Mouse (Mus musculus) small intestine, adult 2 months (tissue): ENCODE results near the gene Uckl1. TPM values are rescaled to one million over a fixed set of nuclear protein-coding genes. Genes with fewer than 3 reads are reported as not detected.
A peak's percentile ranks its signal among the peaks of the same experiment; 100 is the strongest.

Source experiments
- H3K27ac ChIP-seq: fragments of 200-500 bp; 2 replicates; pipeline ENCODE4 v1.5.1; 2012; ENCODE audit warnings: low read depth, low read length, control low read depth, inconsistent platforms; ENCODE audit not compliant: insufficient read depth
- H3K27me3 ChIP-seq: fragments of 200-500 bp; 2 replicates; pipeline ENCODE4 v1.6.1; 2012; ENCODE audit warnings: mild to moderate bottlenecking, moderate library complexity, low read length, inconsistent platforms; ENCODE audit not compliant: control insufficient read depth, insufficient read depth
- H3K36me3 ChIP-seq: fragments of 200-500 bp; 2 replicates; pipeline ENCODE4 v1.6.1; 2012; ENCODE audit warnings: mild to moderate bottlenecking, low read length, control low read depth, inconsistent platforms; ENCODE audit not compliant: control insufficient read depth, insufficient read depth
- H3K4me1 ChIP-seq: fragments of 200-500 bp; 2 replicates; pipeline ENCODE4 v1.6.1; 2012; ENCODE audit warnings: low read length, inconsistent platforms, mixed read lengths; ENCODE audit not compliant: control insufficient read depth, insufficient read depth, insufficient read length
- H3K4me3 ChIP-seq: fragments of 200-500 bp; 2 replicates; pipeline ENCODE4 v1.5.1; 2012; ENCODE audit warnings: low read depth, mild to moderate bottlenecking, control low read depth, inconsistent platforms, low read length, moderate library complexity
- CTCF ChIP-seq: fragments of 200-500 bp; IDR thresholded peaks from 2 replicates; pipeline ENCODE4 v1.5.1; 2012; ENCODE audit warnings: low read depth, mild to moderate bottlenecking, control low read depth, inconsistent platforms, low read length, moderate library complexity, mixed read lengths; ENCODE audit not compliant: insufficient replicate concordance, insufficient read length; ENCODE audit errors: extremely low read depth
- POLR2A ChIP-seq: fragments of 200-500 bp; IDR thresholded peaks from 2 replicates; pipeline ENCODE4 v1.6.1; 2012; ENCODE audit warnings: low read depth, mild to moderate bottlenecking, control low read depth, inconsistent platforms, low read length, moderate library complexity
- WGBS: fragments of 180-500 bp; shearing (Covaris S2); methylation state at CpG from one replicate; pipeline ENCODE4 v1.1.7; 2018; 5-methylcytosine and 5-hydroxymethylcytosine counted together
- polyA plus RNA-seq: library from polyadenylated mRNA; depleted of rRNA; stranded (reverse); fragments of >200 nt; gene quantifications from 2 replicates; pipeline ENCODE4 v1.2.3, GENCODE M21; 2012; rRNA removed

The Uckl1 gene
- polyA plus RNA-seq, result 96.9 and 149 TPM in 2 replicates

GRCm38 (mm10) chr2:181584411-181584942 is at the start of gene Uckl1:
TSS of gene Uckl1 (minus strand) at chr2:181584892.
- Histone ChIP-seq H3K27ac (no peak within 1 kb of the TSS), H3K36me3 (peaks cover 14% of the 10 kb centered on the region; the same call in 1 of the 2 replicates), H3K27me3 (no peaks in the 10 kb centered on the region), H3K4me3 (no peak within 1 kb of the TSS), H3K4me1 (peaks cover 14% of the 10 kb centered on the region)
- TF ChIP-seq CTCF, result no peak
- TF ChIP-seq POLR2A, result no peak
- WGBS, result 93% methylated on average over 4 of the region's 4 CpGs

DNA sequence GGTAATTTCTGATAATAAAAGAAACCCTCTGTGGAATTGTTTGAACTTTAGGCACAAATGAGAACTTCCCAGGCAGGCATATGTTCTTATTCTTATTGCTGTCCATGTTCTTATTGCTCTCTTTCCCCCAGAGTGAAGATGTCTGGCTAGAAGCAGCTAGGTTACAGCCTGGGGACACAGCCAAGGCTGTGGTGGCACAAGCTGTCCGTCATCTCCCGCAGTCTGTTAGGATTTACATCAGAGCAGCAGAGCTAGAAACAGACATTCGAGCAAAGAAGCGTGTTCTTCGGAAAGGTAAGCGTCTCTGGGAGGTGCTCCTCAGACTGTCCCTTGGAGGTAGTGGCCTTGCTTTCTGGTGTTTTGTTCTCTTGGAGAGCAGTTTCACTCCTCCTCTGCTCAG is 47.9 kb upstream of the Uckl1 start:
- WGBS, result 97% methylated on average over 6 of the region's 6 CpGs
- peaks cover 66% of the 10 kb centered on the region for H3K36me3 ChIP-seq
- H3K27ac ChIP-seq, result no peak overlapping the region
- H3K4me1 ChIP-seq, result no peaks in the 10 kb centered on the region
- H3K4me3 ChIP-seq, result no peak overlapping the region
- no peaks in the 10 kb centered on the region for H3K27me3 ChIP-seq
- TF ChIP-seq POLR2A, result no peak
- no peak for TF ChIP-seq CTCF

- Histone ChIP-seq H3K27ac (no peak overlapping the region), H3K27me3 (no peaks in the 10 kb centered on the region), H3K4me1 (no peaks in the 10 kb centered on the region), H3K36me3 (peaks cover 46% of the 10 kb centered on the region), H3K4me3 (no peak overlapping the region)
- TF ChIP-seq CTCF, result no peak
Observed at GRCm38 (mm10) chr2:181628471-181628870, 43.8 kb upstream of the Uckl1 start.

DNA sequence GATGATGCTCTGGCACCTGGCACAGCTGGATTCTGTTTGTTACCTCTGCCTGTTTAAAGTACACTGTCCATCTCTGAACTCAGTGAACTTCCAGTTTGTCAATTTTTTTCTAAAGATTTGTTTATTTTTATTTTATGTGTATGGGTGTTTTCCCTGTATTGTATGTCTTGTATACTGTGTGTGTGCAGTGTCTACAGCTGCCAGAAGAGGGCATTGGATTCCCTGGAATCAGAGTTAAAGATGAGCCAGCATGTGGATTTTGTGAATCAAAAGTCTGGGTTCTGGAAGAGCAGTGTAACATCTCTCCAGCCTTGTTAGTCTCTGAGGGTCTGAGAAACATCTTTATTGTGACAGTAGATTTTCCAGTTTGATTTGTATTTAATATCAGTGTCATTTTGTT is 38.7 kb upstream of the Uckl1 start:
- TF ChIP-seq POLR2A (no peak), CTCF (no peak)
- H3K36me3 ChIP-seq, result peaks cover 43% of the 10 kb centered on the region
- no peak overlapping the region for H3K27ac ChIP-seq
- H3K4me1 ChIP-seq, result no peaks in the 10 kb centered on the region
- H3K27me3 ChIP-seq, result no peaks in the 10 kb centered on the region
- no peak overlapping the region for H3K4me3 ChIP-seq

- WGBS, result 87% methylated on average over 5 of the region's 5 CpGs
Observed at GRCm38 (mm10) chr2:181618761-181619495, 34.2 kb upstream of the Uckl1 start.

GRCm38 (mm10) chr2:181602367-181602766 is 17.7 kb upstream of the Uckl1 start:
- Histone ChIP-seq H3K4me3 (no peak overlapping the region), H3K36me3 (no peaks in the 10 kb centered on the region), H3K27me3 (no peaks in the 10 kb centered on the region), H3K4me1 (peaks cover 12% of the 10 kb centered on the region; the same call in 1 of the 2 replicates), H3K27ac (no peak overlapping the region)
- TF ChIP-seq CTCF (no peak), POLR2A (no peak)
- 66% methylated on average over 4 of the region's 4 CpGs for WGBS

More at GRCm38 (mm10) chr2:181618761-181619495, 34.2 kb upstream of the Uckl1 start:
- Histone ChIP-seq H3K4me3 (no peak overlapping the region), H3K27me3 (no peaks in the 10 kb centered on the region), H3K27ac (no peak overlapping the region), H3K36me3 (peaks cover 34% of the 10 kb centered on the region), H3K4me1 (no peaks in the 10 kb centered on the region)
- TF ChIP-seq POLR2A, result no peak
- no peak for TF ChIP-seq CTCF

- H3K4me3 ChIP-seq, result peak overlapping the region; percentile 69
- H3K36me3 ChIP-seq, result 0 out of 2 replicates have a peak, but pooled peaks cover 2% of the 10 kb centered on the region
- WGBS, result 20% methylated on average over 10 of the region's 10 CpGs
- no peak overlapping the region for H3K27ac ChIP-seq
- TF ChIP-seq POLR2A (no peak), CTCF (no peak)
- H3K27me3 ChIP-seq, result no peaks in the 10 kb centered on the region
- H3K4me1 ChIP-seq, result peaks cover 12% of the 10 kb centered on the region; the same call in 1 of the 2 replicates
Observed at GRCm38 (mm10) chr2:181601751-181602145, 17.1 kb upstream of the Uckl1 start.
